Mouse (Mus musculus) intestine, embryonic 16.5 days (tissue): ENCODE data around the gene Bin2. TPM values are rescaled to one million over a fixed set of nuclear protein-coding genes. Genes with fewer than 3 reads are reported as not detected.

Source experiments
- ATAC-seq: fragments of 200-750 bp; cut with Nextera tagmentation; 2 replicates; pipeline ENCODE4 v1.8.0; 2017; ENCODE audit warnings: moderate TSS enrichment, moderate library complexity
- H3K27ac ChIP-seq: fragments of 300-500 bp; sonication (generic); 2 replicates; pipeline ENCODE4 v1.5.1; 2014; ENCODE audit warnings: mild to moderate bottlenecking, low read length
- H3K27me3 ChIP-seq: fragments of 300-500 bp; sonication (generic); replicated peaks from 2 replicates; pipeline ENCODE4 v1.6.1; 2014; ENCODE audit warnings: low read length, control low read depth, mixed read lengths; ENCODE audit not compliant: control insufficient read depth, insufficient read depth
- H3K36me3 ChIP-seq: fragments of 300-500 bp; sonication (generic); 2 replicates; pipeline ENCODE4 v1.6.1; 2014; ENCODE audit warnings: low read length, control low read depth; ENCODE audit not compliant: control insufficient read depth, insufficient read depth
- H3K4me1 ChIP-seq: fragments of 300-500 bp; sonication (generic); 2 replicates; pipeline ENCODE4 v1.6.1; 2014; ENCODE audit warnings: low read length, control low read depth, mixed read lengths; ENCODE audit not compliant: control insufficient read depth, insufficient read depth
- H3K4me2 ChIP-seq: fragments of 300-500 bp; sonication (generic); 2 replicates; pipeline ENCODE4 v1.6.1; 2014; ENCODE audit warnings: low read depth, low read length, control low read depth
- H3K4me3 ChIP-seq: fragments of 300-500 bp; sonication (generic); 2 replicates; pipeline ENCODE4 v1.5.1; 2014; ENCODE audit warnings: mild to moderate bottlenecking, low read length
- H3K9ac ChIP-seq: fragments of 300-500 bp; sonication (generic); 2 replicates; pipeline ENCODE4 v1.6.1; 2014; ENCODE audit warnings: low read depth, low read length
- H3K9me3 ChIP-seq: fragments of 300-500 bp; sonication (generic); 2 replicates; pipeline ENCODE4 v1.6.1; 2016; ENCODE audit warnings: low read length, control low read depth; ENCODE audit not compliant: control insufficient read depth
- WGBS: fragments of 180-500 bp; shearing (Covaris S2); extraction: QIAGEN DNeasy Blood & Tissue Kit; methylation state at CpG from one replicate; pipeline ENCODE4 v1.1.7; 2014; 5-methylcytosine and 5-hydroxymethylcytosine counted together
- polyA plus RNA-seq: library from polyadenylated mRNA; unstranded; fragments of >200 nt; fragmentation: Nextera tagmentation; extraction: Ambion mirVana; gene quantifications from 2 replicates; pipeline ENCODE4 v1.2.1, GENCODE M21; 2015

Bin2 gene
- polyA plus RNA-seq, 1 experiment from 2014 or later = 9.2 TPM

GRCm38 (mm10) chr15:100633341-100633740, 36.0 kb downstream of the Bin2 start:
- H3K27me3 ChIP-seq = peaks cover 10% of the 10 kb centered on the region; the same call in 1 of the 2 replicates
- H3K27ac ChIP-seq = no peak overlapping the region
- peaks cover 19% of the 10 kb centered on the region for H3K4me1 ChIP-seq
- H3K9me3 ChIP-seq = no peaks in the 10 kb centered on the region
- no peak overlapping the region for H3K4me2 ChIP-seq
- 81% methylated on average over 10 of the region's 10 CpGs for WGBS
- H3K36me3 ChIP-seq = no peaks in the 10 kb centered on the region
- no peak overlapping the region for H3K4me3 ChIP-seq
- no peak for ATAC-seq
- no peak overlapping the region for H3K9ac ChIP-seq

- ATAC-seq = no peak
- H3K4me1 ChIP-seq = peaks cover 26% of the 10 kb centered on the region
- no peaks in the 10 kb centered on the region for H3K36me3 ChIP-seq
- no peak overlapping the region for H3K4me2 ChIP-seq
- peak overlapping the region; percentile 35; the same call in 1 of the 2 replicates for H3K27ac ChIP-seq
- H3K4me3 ChIP-seq = no peak overlapping the region
- H3K9ac ChIP-seq = no peak overlapping the region
- peaks cover 8% of the 10 kb centered on the region; the same call in 1 of the 2 replicates for H3K27me3 ChIP-seq
- no peaks in the 10 kb centered on the region for H3K9me3 ChIP-seq
- WGBS = 61% methylated on average over 5 of the region's 5 CpGs
Observed at GRCm38 (mm10) chr15:100632323-100632722, 37.0 kb downstream of the Bin2 start.

GRCm38 (mm10) chr15:100631454-100632170, 37.7 kb downstream of the Bin2 start:
- ATAC-seq = no peak
- Histone ChIP-seq H3K36me3 (no peaks in the 10 kb centered on the region), H3K4me1 (peaks cover 21% of the 10 kb centered on the region), H3K9me3 (no peaks in the 10 kb centered on the region), H3K4me2 (no peak overlapping the region), H3K4me3 (no peak overlapping the region), H3K27me3 (peaks cover 5% of the 10 kb centered on the region; the same call in 1 of the 2 replicates), H3K27ac (no peak overlapping the region; the same call in 1 of the 2 replicates), H3K9ac (no peak overlapping the region)
- WGBS = 82% methylated on average over 12 of the region's 12 CpGs

- no peak overlapping the region for H3K4me3 ChIP-seq
- H3K36me3 ChIP-seq = no peaks in the 10 kb centered on the region
- no peaks in the 10 kb centered on the region for H3K27me3 ChIP-seq
- no peak for ATAC-seq
- no peaks in the 10 kb centered on the region for H3K9me3 ChIP-seq
- WGBS = 73% methylated on average over 3 of the region's 3 CpGs
- peaks cover 21% of the 10 kb centered on the region for H3K4me1 ChIP-seq
- no peak overlapping the region for H3K4me2 ChIP-seq
- no peak overlapping the region for H3K27ac ChIP-seq
- H3K9ac ChIP-seq = no peak overlapping the region
Observed at GRCm38 (mm10) chr15:100630126-100630525, 39.2 kb downstream of the Bin2 start.

GRCm38 (mm10) chr15:100628797-100629196, 40.6 kb downstream of the Bin2 start:
- WGBS = 35% methylated on average over 7 of the region's 7 CpGs
- Histone ChIP-seq H3K4me2 (no peak overlapping the region), H3K36me3 (no peaks in the 10 kb centered on the region), H3K27me3 (no peaks in the 10 kb centered on the region), H3K9ac (no peak overlapping the region), H3K4me1 (peaks cover 21% of the 10 kb centered on the region), H3K9me3 (no peaks in the 10 kb centered on the region), H3K27ac (no peak overlapping the region), H3K4me3 (no peak overlapping the region)
- ATAC-seq = no peak

- Histone ChIP-seq H3K4me3 (no peak overlapping the region), H3K9ac (peak overlapping the region; percentile 14), H3K36me3 (no peaks in the 10 kb centered on the region), H3K9me3 (no peaks in the 10 kb centered on the region), H3K27me3 (no peaks in the 10 kb centered on the region), H3K27ac (peak overlapping the region; percentile 77), H3K4me1 (peaks cover 21% of the 10 kb centered on the region), H3K4me2 (peak overlapping the region; percentile 35)
- no peak; the same call in 1 of the 2 replicates for ATAC-seq
- 12% methylated on average over 11 of the region's 11 CpGs for WGBS
Observed at GRCm38 (mm10) chr15:100627774-100628370, 41.5 kb downstream of the Bin2 start.

- 14% methylated on average over 10 of the region's 10 CpGs for WGBS
- Histone ChIP-seq H3K27ac (peak overlapping the region; percentile 77), H3K9me3 (no peaks in the 10 kb centered on the region), H3K4me1 (peaks cover 19% of the 10 kb centered on the region), H3K4me3 (no peak overlapping the region), H3K36me3 (no peaks in the 10 kb centered on the region), H3K4me2 (peak overlapping the region; percentile 35), H3K27me3 (no peaks in the 10 kb centered on the region), H3K9ac (peak overlapping the region; percentile 14; the same call in 1 of the 2 replicates)
- peak; percentile 63 for ATAC-seq
Observed at GRCm38 (mm10) chr15:100627287-100627686, 42.1 kb downstream of the Bin2 start.

GRCm38 (mm10) chr15:100624435-100624834, 44.9 kb downstream of the Bin2 start:
- H3K36me3 ChIP-seq = peaks cover 8% of the 10 kb centered on the region; the same call in 1 of the 2 replicates
- 91% methylated on average over 3 of the region's 3 CpGs for WGBS
- H3K4me2 ChIP-seq = no peak overlapping the region
- no peaks in the 10 kb centered on the region for H3K27me3 ChIP-seq
- no peak overlapping the region for H3K27ac ChIP-seq
- H3K9ac ChIP-seq = no peak overlapping the region
- no peak for ATAC-seq
- H3K4me3 ChIP-seq = no peak overlapping the region
- H3K4me1 ChIP-seq = peaks cover 15% of the 10 kb centered on the region
- no peaks in the 10 kb centered on the region for H3K9me3 ChIP-seq

- Histone ChIP-seq H3K9ac (no peak overlapping the region), H3K4me2 (no peak overlapping the region), H3K4me3 (no peak overlapping the region), H3K27ac (no peak overlapping the region), H3K9me3 (no peaks in the 10 kb centered on the region), H3K36me3 (peaks cover 12% of the 10 kb centered on the region), H3K27me3 (no peaks in the 10 kb centered on the region), H3K4me1 (peaks cover 11% of the 10 kb centered on the region)
- 88% methylated on average over 9 of the region's 9 CpGs for WGBS
- no peak for ATAC-seq
Observed at GRCm38 (mm10) chr15:100623754-100624153, 45.6 kb downstream of the Bin2 start.
